In genomic region chr7:67243121-67243893, GRCm38 (mm10) we compare ENCODE assay signal across 9 mouse cellular contexts. TPM values are rescaled to one million over a fixed set of nuclear protein-coding genes. Genes with fewer than 3 reads are reported as not detected.
DNase-seq lines count a peak whose midpoint lies in the region; ATAC-seq lines count a peak whose summit lies in the region.
"Had no signal": no experiment of that assay in that cellular context is flagged by ENCODE, and none has a peak within 500 bp of the region (broad histone marks: within the 10 kb centered on the region; RNA-seq: fewer than 3 reads in every experiment).

No protein-coding gene starts in this region.

- no peaks in the 10 kb centered on the region for H3K27me3 ChIP-seq in intestine, embryonic 14.5 days (replicated peaks; ENCODE audit: control insufficient read depth, insufficient read depth, low read length)
- H3K27me3 ChIP-seq in intestine, embryonic 15.5 days (replicated peaks): no peaks in the 10 kb centered on the region
- H3K27me3 ChIP-seq: stomach, embryonic 15.5 days had no signal

- no peak overlapping the region for H3K4me3 ChIP-seq in intestine, embryonic 14.5 days (ENCODE audit: low read depth, low read length)
- H3K4me3 ChIP-seq in intestine, embryonic 15.5 days (replicated peaks): no peak overlapping the region
- H3K4me3 ChIP-seq: stomach, embryonic 15.5 days had no signal

- no peaks in the 10 kb centered on the region for H3K9me3 ChIP-seq in intestine, embryonic 14.5 days (ENCODE audit: control insufficient read depth, low read length)
- no peaks in the 10 kb centered on the region for H3K9me3 ChIP-seq in intestine, embryonic 15.5 days
- H3K9me3 ChIP-seq: stomach, embryonic 15.5 days had no signal

- no peak for DNase-seq in intestine, embryonic 14.5 days (ENCODE audit: low spot score)
- DNase-seq in CD4-positive, CD25-positive, alpha-beta regulatory T cell, adult 2 months (ENCODE audit: low read depth, low spot score): peak; percentile 61
- peak; percentile 45 for DNase-seq in Muller cell, postnatal 12 days (ENCODE audit: inconsistent ontology term)
- peak; percentile 25 for DNase-seq in forelimb bud, embryonic 11.5 days (ENCODE audit: low read depth, low spot score)
- no peak for DNase-seq in ovary, postnatal 36 days (ENCODE audit: low spot score)
- no peak for DNase-seq in adrenal gland, adult 8-10 months
- no peak for DNase-seq in layer of hippocampus, postnatal 10 days (ENCODE audit: low spot score in 2 of 2)

- peak; percentile 40; the same call in 1 of the 2 replicates for ATAC-seq in intestine, embryonic 14.5 days (replicated peaks; ENCODE audit: low FRiP score, low TSS enrichment, low read depth)
- ATAC-seq in intestine, embryonic 15.5 days: no peak

- no peak overlapping the region for H3K9ac ChIP-seq in intestine, embryonic 14.5 days (ENCODE audit: low read length)
- H3K9ac ChIP-seq in intestine, embryonic 15.5 days: no peak overlapping the region
- H3K9ac ChIP-seq: stomach, embryonic 15.5 days had no signal

- WGBS in intestine, embryonic 14.5 days: 48% methylated on average over 2 of the region's 2 CpGs
- WGBS in intestine, embryonic 15.5 days: 52% methylated on average over 2 of the region's 2 CpGs

- H3K36me3 ChIP-seq in intestine, embryonic 14.5 days (ENCODE audit: control insufficient read depth, insufficient read depth, low read length): peaks cover 19% of the 10 kb centered on the region
- 0 out of 2 replicates have a peak, but pooled peaks cover 4% of the 10 kb centered on the region for H3K36me3 ChIP-seq in intestine, embryonic 15.5 days

- H3K4me2 ChIP-seq in intestine, embryonic 14.5 days (ENCODE audit: low read length): no peak overlapping the region
- H3K4me2 ChIP-seq in intestine, embryonic 15.5 days (replicated peaks): no peak overlapping the region
- H3K4me2 ChIP-seq: stomach, embryonic 15.5 days had no signal

- no peaks in the 10 kb centered on the region for H3K4me1 ChIP-seq in intestine, embryonic 14.5 days (replicated peaks; ENCODE audit: control insufficient read depth, insufficient read depth, low read length)
- no peaks in the 10 kb centered on the region for H3K4me1 ChIP-seq in intestine, embryonic 15.5 days (replicated peaks)
- H3K4me1 ChIP-seq: stomach, embryonic 15.5 days had no signal

- H3K27ac ChIP-seq in intestine, embryonic 14.5 days (ENCODE audit: low read depth): no peak overlapping the region
- H3K27ac ChIP-seq in intestine, embryonic 15.5 days: no peak overlapping the region
- H3K27ac ChIP-seq: stomach, embryonic 15.5 days had no signal

RNA-seq across cellular contexts. Expression of gene Lysmd4, which starts 21.0 kb away (rescaled TPM):
- polyA plus RNA-seq in intestine, embryonic 14.5 days (2014; fragmentation: Nextera tagmentation; extraction: Ambion mirVana): 10.6 and 12.2 TPM in 2 replicates
- polyA plus RNA-seq in intestine, embryonic 15.5 days (2015; fragmentation: Nextera tagmentation; extraction: Ambion mirVana): 11.1 and 12.5 TPM in 2 replicates
- total RNA-seq in adrenal gland, adult 8-10 months (2022): 10 to 100 TPM; 12.1 to 13.8 (median 12.5) TPM
- 10 to 100 TPM; 29.8 to 31.0 TPM for total RNA-seq in layer of hippocampus, postnatal 10 days (2021)

Comparison
In these comparisons a context has a peak if more than half of its experiments do, and no peak if none do; other contexts are left out.
1. DNase-seq: peak in CD4-positive, CD25-positive, alpha-beta regulatory T cell, adult 2 months (single experiment), Muller cell, postnatal 12 days (single experiment) and forelimb bud, embryonic 11.5 days (single experiment); none in intestine, embryonic 14.5 days (single experiment), ovary, postnatal 36 days (single experiment), adrenal gland, adult 8-10 months (single experiment) and layer of hippocampus, postnatal 10 days (0 of 2).